Mouse (Mus musculus): ENCODE measurements around the gene Gm4187. TPM values are rescaled to one million over a fixed set of nuclear protein-coding genes. Genes with fewer than 3 reads are reported as not detected.
"Not testable (repeated sequence)": the region's sequence is repeated elsewhere in the genome, so short reads cannot be mapped to it uniquely, and the experiment has no call there.

Gene Gm4187
- not detected in 2 replicates for polyA plus RNA-seq (2016; fragmentation: Nextera tagmentation; extraction: Ambion mirVana)

DNA sequence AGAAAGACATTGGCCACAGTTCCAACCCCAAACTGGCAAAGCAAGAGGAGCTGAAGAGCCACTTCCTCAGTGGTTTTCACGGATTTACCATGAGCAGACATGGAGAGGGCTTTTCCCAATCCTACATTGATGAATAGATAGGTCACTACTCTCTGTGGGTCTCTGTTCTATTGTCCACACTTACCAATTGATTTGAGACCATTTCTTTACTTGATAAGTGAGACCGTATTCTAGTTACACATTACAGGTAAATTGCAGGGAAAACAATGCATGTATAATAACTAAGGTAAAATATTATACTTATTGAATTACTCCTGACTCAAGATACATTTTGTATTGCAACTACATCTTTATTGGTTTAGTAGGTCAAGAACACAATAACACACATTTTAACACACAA is at the start of gene Gm4187:
Gene Gm4187 (minus strand): TSS at position 101 of the 400 bp plus-strand sequence.
- not testable (repeated sequence) for DNase-seq (ENCODE audit: low spot score); H3K4me1 ChIP-seq; H3K36me3 ChIP-seq (replicated peaks); H3K9me3 ChIP-seq; H3K4me3 ChIP-seq; H3K27me3 ChIP-seq (replicated peaks; ENCODE audit: low read depth, poor library complexity, severe bottlenecking); H3K27ac ChIP-seq (replicated peaks)
- no CpG with 5 or more reads among the region's 2 CpGs for WGBS

DNA sequence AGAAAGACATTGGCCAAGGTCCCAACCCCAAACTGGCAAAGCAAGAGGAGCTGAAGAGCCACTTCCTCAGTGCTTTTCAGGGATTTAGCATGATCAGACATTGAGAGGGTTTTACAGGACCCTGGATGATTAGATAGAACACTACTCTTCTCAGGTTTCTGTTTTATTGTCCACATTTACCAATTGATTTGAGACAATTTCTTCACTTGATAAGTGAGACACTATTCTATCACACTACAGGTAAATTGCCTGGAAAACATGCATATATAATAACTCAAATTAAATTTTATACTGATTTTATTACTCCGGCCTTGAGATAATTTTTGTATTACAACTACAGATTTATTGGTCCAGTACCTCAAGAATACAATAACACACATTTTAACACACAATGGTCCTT is 41.4 kb upstream of the Gm4187 start, which contains the start of gene Gm8660:
Gene Gm8660 (minus strand): TSS at position 101 of the 400 bp plus-strand sequence.
- H3K9me3 ChIP-seq; H3K4me1 ChIP-seq; H3K27ac ChIP-seq (replicated peaks); H3K27me3 ChIP-seq (replicated peaks; ENCODE audit: low read depth, poor library complexity, severe bottlenecking); DNase-seq (ENCODE audit: low spot score); H3K4me3 ChIP-seq; H3K36me3 ChIP-seq (replicated peaks): not testable (repeated sequence)
- WGBS, result no CpG with 5 or more reads among the region's 1 CpGs

Other genes with a start within 250 kb of the Gm4187 start
- gene Gm16451, start 211.5 kb downstream of the Gm4187 start, polyA plus RNA-seq (2016; fragmentation: Nextera tagmentation; extraction: Ambion mirVana), result not detected in 2 replicates
- gene Gm10666, start 195.0 kb downstream of the Gm4187 start, polyA plus RNA-seq (2016; fragmentation: Nextera tagmentation; extraction: Ambion mirVana), result not detected in 2 replicates
- not detected in 2 replicates for gene Vmn1r142, start 165.7 kb downstream of the Gm4187 start, polyA plus RNA-seq (2016; fragmentation: Nextera tagmentation; extraction: Ambion mirVana)
- gene Vmn1r143, start 140.3 kb downstream of the Gm4187 start, polyA plus RNA-seq (2016; fragmentation: Nextera tagmentation; extraction: Ambion mirVana), result not detected in 2 replicates
- not detected in 2 replicates for gene Gm8653, start 128.5 kb downstream of the Gm4187 start, polyA plus RNA-seq (2016; fragmentation: Nextera tagmentation; extraction: Ambion mirVana)
- not detected in 2 replicates for gene Gm8453, start 100.2 kb downstream of the Gm4187 start, polyA plus RNA-seq (2016; fragmentation: Nextera tagmentation; extraction: Ambion mirVana)
- gene Gm8660, start 41.3 kb upstream of the Gm4187 start, polyA plus RNA-seq (2016; fragmentation: Nextera tagmentation; extraction: Ambion mirVana), result not detected in 2 replicates
- gene Vmn1r148, start 83.9 kb upstream of the Gm4187 start, polyA plus RNA-seq (2016; fragmentation: Nextera tagmentation; extraction: Ambion mirVana), result not detected in 2 replicates
- not detected in 2 replicates for gene Vmn1r149, start 108.5 kb upstream of the Gm4187 start, polyA plus RNA-seq (2016; fragmentation: Nextera tagmentation; extraction: Ambion mirVana)
- gene Gm10665, start 134.4 kb upstream of the Gm4187 start, polyA plus RNA-seq (2016; fragmentation: Nextera tagmentation; extraction: Ambion mirVana), result not detected in 2 replicates
- gene Vmn1r151, start 170.0 kb upstream of the Gm4187 start, polyA plus RNA-seq (2016; fragmentation: Nextera tagmentation; extraction: Ambion mirVana), result not detected in 2 replicates
- not detected in 2 replicates for gene Vmn1r152, start 193.2 kb upstream of the Gm4187 start, polyA plus RNA-seq (2016; fragmentation: Nextera tagmentation; extraction: Ambion mirVana)
- gene Gm8677, start 205.2 kb upstream of the Gm4187 start, polyA plus RNA-seq (2016; fragmentation: Nextera tagmentation; extraction: Ambion mirVana), result not detected in 2 replicates
- not detected in 2 replicates for gene Gm4201, start 235.6 kb upstream of the Gm4187 start, polyA plus RNA-seq (2016; fragmentation: Nextera tagmentation; extraction: Ambion mirVana)

All from embryonic facial prominence, embryonic 10.5 days (tissue).